Mouse (Mus musculus) retina, embryonic 14.5 days (tissue): ENCODE results near the gene Prss56.

Source experiments
- DNase-seq: peaks from one replicate; pipeline ENCODE4 v3.0.0-alpha.2; 2015; ENCODE audit warnings: low spot score

Gene Prss56

GRCm38 (mm10) chr1:87183013-87183412 lies at the start of gene Prss56:
Gene Prss56, plus strand, starts transcription at chr1:87183313.
- DNase-seq: no peak

- no peak for DNase-seq
Measured at GRCm38 (mm10) chr1:87141550-87141949, 41.6 kb upstream of the Prss56 start.

GRCm38 (mm10) chr1:87142456-87142855 lies 40.7 kb upstream of the Prss56 start:
- DNase-seq: peak; percentile 43

- DNase-seq: no peak
Measured at GRCm38 (mm10) chr1:87143141-87143540, 40.0 kb upstream of the Prss56 start.

- DNase-seq: peak; percentile 35
Measured at GRCm38 (mm10) chr1:87149422-87149821, 33.7 kb upstream of the Prss56 start.

- DNase-seq: no peak
Measured at GRCm38 (mm10) chr1:87151286-87151685, 31.8 kb upstream of the Prss56 start.

GRCm38 (mm10) chr1:87153776-87154500 lies 29.2 kb upstream of the Prss56 start:
- DNase-seq: peak; percentile 40

- DNase-seq: peak; percentile 43
Measured at GRCm38 (mm10) chr1:87154501-87155120, 28.5 kb upstream of the Prss56 start.

GRCm38 (mm10) chr1:87155531-87156198 lies 27.4 kb upstream of the Prss56 start:
- DNase-seq: peak; percentile 58

- no peak for DNase-seq
Measured at GRCm38 (mm10) chr1:87156199-87156587, 26.9 kb upstream of the Prss56 start, which contains the start of gene Ecel1. Gene Ecel1, minus strand, starts transcription at chr1:87156521.

GRCm38 (mm10) chr1:87159396-87159795 lies 23.7 kb upstream of the Prss56 start:
- DNase-seq: no peak

GRCm38 (mm10) chr1:87164164-87164795 lies 18.8 kb upstream of the Prss56 start:
- no peak for DNase-seq

- no peak for DNase-seq
Measured at GRCm38 (mm10) chr1:87164796-87165184, 18.3 kb upstream of the Prss56 start.

- DNase-seq: peak; percentile 63
Measured at GRCm38 (mm10) chr1:87170458-87170857, 12.7 kb upstream of the Prss56 start.

GRCm38 (mm10) chr1:87171312-87171711 lies 11.8 kb upstream of the Prss56 start:
- peak; percentile 48 for DNase-seq

GRCm38 (mm10) chr1:87172316-87172715 lies 10.8 kb upstream of the Prss56 start:
- DNase-seq: no peak

GRCm38 (mm10) chr1:87174006-87174955 lies 8.8 kb upstream of the Prss56 start:
- peak; percentile 91 for DNase-seq

- peak; percentile 77 for DNase-seq
Measured at GRCm38 (mm10) chr1:87175852-87176292, 7.2 kb upstream of the Prss56 start.

- DNase-seq: no peak
Measured at GRCm38 (mm10) chr1:87180896-87181295, 2.2 kb upstream of the Prss56 start.

- no peak for DNase-seq
Measured at GRCm38 (mm10) chr1:87183998-87184750, 1.1 kb downstream of the Prss56 start.

GRCm38 (mm10) chr1:87184751-87185139 lies 1.6 kb downstream of the Prss56 start:
- peak; percentile 85 for DNase-seq
